Mouse (Mus musculus) naive thymus-derived CD4-positive, alpha-beta T cell, adult 2 months (primary cell): ENCODE measurements around the gene Foxn2.
"Not testable (repeated sequence)": the region's sequence is repeated elsewhere in the genome, so short reads cannot be mapped to it uniquely, and the experiment has no call there.

Experiments used
- DNase-seq: peaks from one replicate; pipeline ENCODE4 v3.0.0-alpha.2; 2011; ENCODE audit warnings: low read depth

The Foxn2 gene

DNA sequence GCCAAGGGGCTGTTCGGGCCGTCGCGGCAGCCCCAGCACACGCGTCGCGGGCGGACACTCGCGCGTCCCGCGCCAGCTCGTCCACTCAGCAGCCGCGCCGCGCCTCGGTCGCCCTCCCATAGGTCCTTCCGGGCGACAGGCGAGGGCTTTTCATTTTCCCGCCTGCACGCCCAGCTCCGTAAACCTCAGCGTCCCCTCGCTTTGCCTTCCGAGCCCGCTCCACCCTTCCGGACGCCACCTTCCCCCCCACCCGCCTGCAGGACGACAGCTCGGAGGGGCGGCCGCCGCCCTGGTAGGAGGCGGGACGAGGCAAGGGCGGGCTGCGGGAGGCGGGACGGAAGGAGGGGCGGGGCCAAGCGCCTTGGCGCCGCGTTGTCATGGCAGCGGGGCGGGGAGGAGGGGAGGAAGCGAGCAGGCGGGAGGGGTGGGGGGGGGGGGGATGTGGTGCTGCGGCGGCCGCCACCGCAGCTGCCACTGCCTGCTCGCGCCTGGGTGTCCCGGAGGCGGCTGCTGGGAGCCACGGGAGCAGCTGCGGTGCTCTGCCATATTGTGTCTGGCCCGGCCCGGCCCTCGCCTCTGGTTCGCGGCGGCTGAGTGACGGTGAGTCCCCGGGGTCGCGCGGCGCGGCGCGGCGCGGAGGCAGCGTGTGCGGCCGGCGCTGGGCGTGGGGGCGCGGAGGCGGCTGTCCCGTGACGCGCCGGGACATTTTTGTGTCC lies at the start of gene Foxn2:
TSS of gene Foxn2 (plus strand) at position 427 of the 716 bp plus-strand sequence.
- peak; percentile 97 for DNase-seq

DNA sequence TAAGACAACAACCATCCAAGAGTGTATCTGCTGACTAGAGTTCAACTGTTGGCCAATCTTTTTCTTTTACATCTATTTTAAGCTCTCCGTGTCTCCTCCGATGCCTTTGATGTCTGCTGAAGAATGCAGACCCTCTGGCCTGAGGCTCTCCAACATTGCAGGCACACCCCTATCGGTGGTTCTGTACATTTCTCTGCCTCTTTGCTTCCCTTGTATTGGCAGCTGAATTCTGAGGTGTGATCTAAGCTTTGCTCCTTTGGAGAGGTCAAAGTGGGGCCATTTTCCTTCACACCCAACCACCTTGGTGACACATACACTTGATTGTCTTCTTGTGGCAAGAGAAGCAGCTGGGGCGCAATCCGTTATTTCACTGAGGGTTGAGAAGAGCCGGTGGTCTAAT lies 43.0 kb upstream of the Foxn2 start:
- no peak for DNase-seq

GRCm38 (mm10) chr17:88398090-88398489 lies 42.4 kb upstream of the Foxn2 start:
- no peak for DNase-seq

DNA sequence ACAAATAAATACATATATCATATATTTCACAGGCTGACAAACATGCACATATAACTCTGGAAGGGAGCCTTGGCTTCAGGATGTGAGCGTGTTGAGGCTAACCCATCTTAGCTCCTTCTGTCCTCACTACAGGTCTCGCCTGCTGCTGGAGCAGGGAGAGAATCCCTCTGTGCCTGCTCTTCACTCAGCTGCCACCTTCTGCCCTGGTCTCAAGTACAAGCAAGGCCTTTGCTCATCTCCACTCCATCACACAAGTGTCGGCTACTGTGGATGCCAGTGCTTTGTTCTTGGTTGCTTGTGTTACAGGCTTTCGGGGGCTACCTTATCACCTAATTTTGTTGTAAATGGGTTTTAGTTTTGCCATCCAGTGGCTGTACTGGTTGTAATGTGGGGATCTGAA lies 41.7 kb upstream of the Foxn2 start:
- DNase-seq: no peak

- no peak for DNase-seq
Measured at GRCm38 (mm10) chr17:88400122-88400521, 40.4 kb upstream of the Foxn2 start.

GRCm38 (mm10) chr17:88400702-88401475 lies 39.6 kb upstream of the Foxn2 start:
- no peak for DNase-seq

GRCm38 (mm10) chr17:88403269-88403668 lies 37.2 kb upstream of the Foxn2 start:
- peak; percentile 83 for DNase-seq

DNA sequence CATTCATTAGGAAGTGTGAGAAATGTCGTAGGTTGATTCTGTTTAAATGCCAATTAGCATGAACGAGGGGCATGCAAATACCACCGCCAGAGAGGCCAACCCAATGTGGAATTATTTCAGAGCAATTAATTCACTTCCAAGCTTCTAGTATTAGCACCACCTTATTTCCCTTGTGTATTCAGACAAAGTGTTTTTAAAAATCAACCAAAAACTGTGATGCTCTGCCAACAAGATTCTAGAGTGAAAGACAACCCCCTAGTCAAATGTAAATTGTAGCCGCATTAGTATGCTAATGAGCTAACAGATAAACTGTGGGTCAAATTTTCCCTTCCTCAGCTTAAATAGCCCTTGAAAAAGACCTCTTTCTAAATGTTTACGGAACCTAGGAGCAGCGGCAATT lies 36.0 kb upstream of the Foxn2 start:
- DNase-seq: peak; percentile 11

DNA sequence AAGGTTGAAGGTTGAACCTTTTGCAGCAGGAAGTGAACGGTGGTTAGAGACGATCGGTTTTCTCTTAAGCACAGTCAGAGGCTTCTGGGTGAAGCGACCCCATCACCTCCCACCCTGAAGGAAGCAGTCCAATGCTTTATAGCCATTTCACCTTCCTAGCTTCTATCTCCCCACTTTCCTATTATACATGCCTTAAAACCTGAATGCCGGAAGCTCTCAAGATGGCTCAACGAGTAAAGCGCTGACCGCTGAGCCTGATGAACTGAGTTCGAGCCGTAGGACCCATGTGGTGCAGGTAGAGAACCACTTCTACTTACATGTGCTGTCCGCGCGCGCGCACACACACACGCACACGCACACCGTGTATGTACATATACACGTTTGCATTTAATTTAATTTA lies 35.4 kb upstream of the Foxn2 start:
- peak; percentile 51 for DNase-seq

GRCm38 (mm10) chr17:88409706-88410105 lies 30.8 kb upstream of the Foxn2 start:
- DNase-seq: no peak

- no peak for DNase-seq
Measured at GRCm38 (mm10) chr17:88413155-88413836, 27.2 kb upstream of the Foxn2 start.

DNA sequence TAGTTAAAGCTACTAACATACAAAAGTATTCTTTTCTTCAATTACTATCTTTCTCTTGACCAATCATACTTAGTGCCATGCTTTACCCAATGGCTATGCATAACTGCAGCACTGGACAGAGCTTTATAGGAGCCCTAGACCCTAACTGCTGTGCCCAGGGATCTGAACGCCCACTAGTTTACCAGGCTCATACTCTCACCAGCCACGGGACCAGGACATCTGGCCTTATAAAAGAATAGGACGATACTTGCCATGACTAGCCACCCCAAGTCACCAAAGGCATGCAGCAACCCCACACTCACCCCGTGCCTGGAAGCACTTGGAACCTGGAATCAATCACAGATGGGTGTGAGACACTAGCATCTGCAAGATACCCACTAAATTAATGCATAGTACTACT lies 20.1 kb upstream of the Foxn2 start:
- DNase-seq: no peak

DNA sequence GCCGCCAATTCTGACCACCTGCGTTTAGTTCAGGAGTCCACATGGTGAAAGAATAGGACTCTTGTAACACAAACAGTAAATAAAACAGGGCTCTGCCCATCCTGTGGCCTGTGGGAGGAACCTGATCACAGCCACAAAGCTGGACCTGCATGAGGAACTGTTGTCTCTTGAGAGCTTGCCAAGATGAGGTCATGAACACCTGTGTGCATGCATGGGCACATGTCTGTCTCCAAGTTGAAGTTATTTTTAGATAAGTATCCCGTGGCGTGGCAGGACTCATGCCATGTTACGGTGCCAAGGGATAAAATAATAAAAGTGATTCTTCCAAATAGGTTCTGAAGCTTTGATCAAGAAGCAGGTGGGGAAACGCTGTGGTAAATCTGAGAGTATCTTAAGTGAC lies 19.3 kb upstream of the Foxn2 start:
- no peak for DNase-seq

DNA sequence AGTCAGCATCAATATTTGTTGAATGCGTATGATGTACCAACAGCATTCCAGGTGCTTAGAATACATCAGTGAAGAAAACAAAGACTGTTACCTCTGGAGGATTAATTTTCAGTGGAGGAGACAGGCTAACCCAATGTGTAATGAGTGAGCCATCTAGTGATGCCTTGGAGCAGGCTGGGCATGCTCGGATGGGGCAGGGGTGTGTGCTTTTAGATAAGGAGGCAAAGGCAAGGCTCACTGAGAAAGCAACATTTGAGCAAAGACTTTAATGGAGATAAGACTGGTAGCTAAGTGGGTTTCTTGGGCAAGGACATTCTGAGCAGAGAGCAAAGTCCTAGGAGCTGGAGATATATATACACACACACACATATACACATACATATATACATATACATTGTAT lies 9.8 kb upstream of the Foxn2 start:
- DNase-seq: no peak

- DNase-seq: no peak
Measured at GRCm38 (mm10) chr17:88431486-88431885, 9.0 kb upstream of the Foxn2 start.

GRCm38 (mm10) chr17:88431987-88432386 lies 8.5 kb upstream of the Foxn2 start:
- DNase-seq: no peak

- no peak for DNase-seq
Measured at GRCm38 (mm10) chr17:88435322-88435721, 5.2 kb upstream of the Foxn2 start.

DNA sequence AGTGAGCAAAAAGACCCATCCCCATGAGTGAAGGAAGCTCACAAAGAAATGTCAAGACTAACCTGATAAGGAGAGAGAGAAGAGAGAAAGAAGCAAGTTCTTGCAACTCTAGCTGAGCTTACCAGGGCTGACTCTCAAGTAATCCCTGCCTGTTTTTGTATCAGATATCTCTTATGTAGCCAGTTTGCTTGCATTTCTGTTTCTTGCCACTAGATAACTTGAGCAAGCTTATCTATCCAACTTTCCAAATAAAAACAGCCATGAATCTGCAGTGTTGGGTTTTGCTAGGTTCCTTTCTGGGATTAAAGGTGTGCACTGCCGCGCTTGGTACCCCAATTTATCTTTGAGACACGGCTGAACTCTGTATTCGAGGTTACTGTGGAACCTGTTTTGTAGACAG lies 4.2 kb upstream of the Foxn2 start:
- peak; percentile 36 for DNase-seq

DNA sequence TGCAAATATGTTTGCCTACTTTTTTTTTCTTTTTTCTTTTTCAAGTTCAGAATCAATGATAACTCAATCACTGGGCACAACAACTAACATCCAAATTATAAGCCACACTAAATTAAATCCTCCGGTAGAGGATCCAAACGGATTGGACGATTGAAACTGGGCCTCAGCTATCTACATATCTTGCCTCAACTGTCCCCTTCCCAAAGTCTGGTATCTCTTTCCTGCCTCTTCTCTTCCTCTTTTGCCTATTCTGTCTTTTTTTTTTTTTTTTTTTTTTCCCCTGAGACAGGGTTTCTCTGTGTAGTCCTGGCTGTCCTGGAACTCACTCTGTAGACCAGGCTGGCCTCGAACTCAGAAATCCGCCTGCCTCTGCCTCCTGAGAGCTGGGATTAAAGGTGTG lies 3.8 kb upstream of the Foxn2 start:
- DNase-seq: not testable (repeated sequence)

GRCm38 (mm10) chr17:88437391-88437790 lies 3.1 kb upstream of the Foxn2 start:
- no peak for DNase-seq

- DNase-seq: peak; percentile 30
Measured at GRCm38 (mm10) chr17:88439536-88440050, 918 bp upstream of the Foxn2 start.

GRCm38 (mm10) chr17:88441001-88441431 lies 505 bp downstream of the Foxn2 start:
- DNase-seq: no peak
